Mouse (Mus musculus): ENCODE measurements around the gene Chek2.
A peak's percentile ranks its signal among the peaks of the same experiment; 100 is the strongest.
"Not testable (repeated sequence)": the region's sequence is repeated elsewhere in the genome, so short reads cannot be mapped to it uniquely, and the experiment has no call there.

Gene Chek2

DNA sequence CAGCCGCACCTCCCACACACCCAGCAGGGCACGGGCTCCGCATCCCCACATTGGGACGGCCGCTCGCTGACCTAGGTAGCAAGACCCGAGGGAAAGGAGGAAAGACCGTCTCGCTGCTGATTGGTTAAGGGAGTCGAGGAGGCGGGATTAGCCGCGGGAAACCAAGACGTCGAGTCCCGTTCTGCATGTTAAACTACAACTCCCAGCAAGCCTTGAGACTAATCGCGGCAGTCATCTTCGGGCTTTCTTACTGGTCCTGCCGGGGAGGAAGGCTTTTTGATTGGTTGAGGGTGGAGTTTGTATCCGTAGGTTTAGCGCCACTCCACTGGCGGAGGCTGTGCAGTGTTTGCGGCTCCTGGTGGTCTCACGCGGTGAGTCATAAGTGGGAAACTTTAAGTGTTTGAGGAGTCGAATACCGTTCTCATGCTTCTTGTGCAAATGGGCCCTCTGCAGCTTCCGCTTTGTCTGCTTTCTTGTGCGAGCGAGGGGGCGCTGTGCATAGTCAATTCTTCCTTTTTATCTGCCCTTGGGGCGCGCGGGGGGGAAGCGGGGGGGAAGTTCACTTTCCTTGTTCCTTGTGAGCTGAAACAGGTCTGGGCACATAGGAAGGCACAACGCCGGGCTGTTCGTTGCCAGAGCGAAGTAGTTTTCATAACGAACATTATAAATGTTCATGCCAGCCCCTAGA, at the start of gene Chek2, which contains the start of gene Hscb:
Gene Chek2 (plus strand): TSS at position 302 of the 688 bp plus-strand sequence.
Gene Hscb (minus strand): TSS at position 100 of the 688 bp plus-strand sequence.
- peak; percentile 95 for DNase-seq (ENCODE audit: low read depth, low spot score)

DNA sequence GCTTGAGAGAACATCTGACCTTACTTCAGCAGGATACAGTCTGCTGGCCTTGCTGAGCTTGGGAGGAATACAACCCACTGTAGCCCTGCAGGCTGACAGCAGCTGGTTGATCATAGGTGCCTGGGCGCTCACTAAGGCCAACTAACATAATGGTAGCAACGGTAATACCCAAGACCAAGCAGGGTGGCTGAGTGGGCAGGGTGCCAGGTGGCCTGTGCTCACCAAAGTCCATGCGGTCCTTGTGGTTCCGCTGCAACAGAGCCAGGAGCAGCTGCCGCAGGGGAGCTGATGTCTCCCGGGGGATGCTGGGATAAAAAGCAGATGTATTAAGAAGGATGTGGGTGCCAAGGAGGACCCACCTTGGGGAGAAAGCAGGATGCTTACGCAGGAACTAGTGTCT, 45.4 kb upstream of the Chek2 start:
- no peak for DNase-seq (ENCODE audit: low read depth, low spot score)

GRCm38 (mm10) chr5:110797696-110798095, 42.1 kb upstream of the Chek2 start:
- DNase-seq (ENCODE audit: low read depth, low spot score), result no peak

GRCm38 (mm10) chr5:110801036-110801624, 38.6 kb upstream of the Chek2 start:
- DNase-seq (ENCODE audit: low read depth, low spot score), result no peak

- no peak for DNase-seq (ENCODE audit: low read depth, low spot score)
These were observed 37.6 kb upstream of the Chek2 start for GRCm38 (mm10) chr5:110802186-110802585.

DNA sequence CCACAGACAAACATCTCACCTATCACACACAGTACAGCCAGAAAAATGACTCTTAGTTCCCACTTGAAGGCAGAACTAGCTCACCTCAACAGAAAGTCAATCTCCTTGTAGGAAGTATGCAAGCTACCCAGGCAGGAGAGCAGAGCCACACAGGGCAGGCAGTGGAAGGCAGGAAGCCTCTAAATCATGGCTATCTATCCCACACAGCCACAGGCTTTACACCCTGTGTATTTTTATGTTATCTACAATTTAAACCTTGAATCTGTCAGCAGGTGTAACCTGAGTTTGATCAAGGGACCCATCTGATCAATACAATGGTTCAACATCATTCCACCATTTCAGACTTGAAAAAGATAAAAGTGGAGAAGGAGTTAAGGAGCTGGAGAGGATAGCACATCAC, 37.0 kb upstream of the Chek2 start:
- DNase-seq (ENCODE audit: low read depth, low spot score), result no peak

- DNase-seq (ENCODE audit: low read depth, low spot score), result no peak
These were observed 35.6 kb upstream of the Chek2 start for GRCm38 (mm10) chr5:110804012-110804743.

- no peak for DNase-seq (ENCODE audit: low read depth, low spot score)
These were observed 33.6 kb upstream of the Chek2 start for GRCm38 (mm10) chr5:110806154-110806553.

- no peak for DNase-seq (ENCODE audit: low read depth, low spot score)
These were observed 33.1 kb upstream of the Chek2 start for GRCm38 (mm10) chr5:110806676-110807075.

GRCm38 (mm10) chr5:110807453-110807852, 32.3 kb upstream of the Chek2 start:
- DNase-seq (ENCODE audit: low read depth, low spot score), result no peak

- peak; percentile 54 for DNase-seq (ENCODE audit: low read depth, low spot score)
These were observed 31.6 kb upstream of the Chek2 start for GRCm38 (mm10) chr5:110808061-110808631.

GRCm38 (mm10) chr5:110808821-110809666, 30.7 kb upstream of the Chek2 start:
- no peak for DNase-seq (ENCODE audit: low read depth, low spot score)

- peak; percentile 97 for DNase-seq (ENCODE audit: low read depth, low spot score)
These were observed 30.0 kb upstream of the Chek2 start, which contains the start of gene Ulk1 for GRCm38 (mm10) chr5:110809667-110810325. Gene Ulk1, minus strand, starts transcription at chr5:110810097.

DNA sequence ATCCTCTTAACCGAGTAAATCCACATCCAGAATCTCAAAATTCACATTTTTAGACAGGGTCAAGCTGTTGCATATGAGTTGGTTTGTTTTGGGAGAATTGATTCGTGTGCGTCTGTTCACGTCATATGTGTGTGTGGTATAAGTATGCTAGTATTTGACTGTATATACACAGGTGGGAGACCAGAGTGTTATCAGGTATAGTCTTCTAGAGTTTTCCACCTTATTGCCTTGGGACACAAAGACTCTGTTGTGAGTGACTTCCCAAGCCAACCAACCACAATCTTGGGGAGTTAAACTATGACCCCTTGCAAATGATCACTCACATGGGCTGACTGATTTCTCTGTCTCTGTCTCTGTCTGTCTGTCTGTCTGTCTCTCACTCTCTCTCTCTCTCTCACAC, 15.4 kb upstream of the Chek2 start:
- no peak for DNase-seq (ENCODE audit: low read depth, low spot score)

DNA sequence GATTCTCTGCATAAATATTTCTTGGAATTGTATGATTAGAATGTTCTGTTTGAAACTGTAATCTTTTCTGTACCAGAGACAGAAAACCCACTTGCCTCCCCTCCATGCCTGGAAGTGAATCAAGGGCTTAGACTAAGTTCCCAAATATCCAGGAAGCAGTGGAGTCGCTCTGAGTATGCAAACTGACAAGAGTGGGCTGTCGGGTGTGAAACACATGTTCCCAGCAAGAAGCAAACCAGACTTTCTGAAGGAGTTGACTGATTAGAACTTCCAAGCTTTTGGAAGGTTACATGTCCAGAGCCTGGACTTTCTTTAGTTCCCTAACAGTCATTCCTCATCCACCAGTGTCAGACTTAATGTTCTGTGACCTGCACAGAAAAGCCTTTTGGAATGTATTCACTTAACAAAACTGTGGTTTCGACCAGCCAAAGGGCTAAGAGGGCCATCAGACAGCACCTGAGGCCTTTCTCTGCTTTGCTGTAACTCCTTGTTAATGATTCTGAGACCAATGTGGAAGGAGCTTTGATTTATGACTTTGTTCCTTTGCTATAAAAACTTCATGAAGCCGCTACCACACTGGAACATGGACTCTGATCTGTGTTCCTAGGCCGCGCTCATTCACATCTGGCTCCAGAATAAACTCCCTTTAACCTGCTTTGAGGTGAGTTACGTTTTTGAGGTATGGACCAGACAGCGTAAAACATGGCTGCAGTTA, 12.8 kb upstream of the Chek2 start:
- no peak for DNase-seq (ENCODE audit: low read depth, low spot score)

DNA sequence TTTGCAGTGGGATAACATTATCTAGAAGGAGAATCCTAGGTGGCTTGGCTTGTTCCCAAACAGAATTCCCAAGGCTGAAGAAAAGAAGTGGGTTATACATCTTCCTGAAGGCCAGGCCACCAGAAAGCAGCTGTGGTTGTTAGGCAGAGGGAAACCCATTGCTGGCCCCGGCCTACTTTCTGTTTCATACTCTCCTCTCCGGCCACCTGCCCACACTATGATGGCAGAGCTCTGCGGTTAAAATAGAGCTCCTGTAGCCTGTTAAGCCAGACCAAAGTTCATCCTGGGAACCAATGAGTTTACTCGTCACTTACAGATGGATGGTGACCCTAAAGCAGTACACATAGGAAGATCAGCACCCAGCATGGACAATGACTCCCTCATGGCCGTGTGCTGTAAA, 12.2 kb upstream of the Chek2 start:
- DNase-seq (ENCODE audit: low read depth, low spot score), result no peak

DNA sequence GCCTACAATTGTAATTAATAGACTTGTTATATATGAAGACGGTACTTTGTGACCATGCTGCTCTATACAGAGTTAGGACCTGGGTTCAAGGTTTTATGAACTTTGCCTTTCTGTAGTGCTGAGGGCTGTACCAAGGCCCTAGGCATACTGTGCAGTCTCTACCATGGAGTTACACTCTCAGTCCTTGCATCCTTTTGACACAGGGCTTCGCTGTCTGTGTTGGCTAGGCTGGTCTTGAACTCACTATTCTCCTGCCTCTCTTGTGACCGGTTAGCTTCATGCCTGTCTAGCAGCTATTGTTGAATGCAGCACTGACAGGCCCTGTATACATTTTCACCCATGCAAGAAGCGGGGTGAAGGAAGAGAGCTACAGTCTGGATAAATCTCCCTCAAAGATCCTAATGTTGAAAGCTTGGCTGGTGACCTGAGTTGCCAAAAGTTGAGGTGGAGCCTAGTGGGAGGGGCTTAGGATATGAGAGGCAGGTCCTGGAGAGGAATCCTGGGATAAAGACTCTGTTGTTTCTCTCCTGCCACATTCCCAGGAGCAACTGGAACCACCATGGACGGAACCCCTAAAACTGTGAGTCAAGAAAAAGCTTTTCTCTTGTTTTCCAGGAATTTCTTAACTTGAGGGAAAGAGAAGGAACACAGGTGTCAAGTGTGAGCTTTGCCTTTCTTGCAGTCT, 8.6 kb upstream of the Chek2 start:
- no peak for DNase-seq (ENCODE audit: low read depth, low spot score)

DNA sequence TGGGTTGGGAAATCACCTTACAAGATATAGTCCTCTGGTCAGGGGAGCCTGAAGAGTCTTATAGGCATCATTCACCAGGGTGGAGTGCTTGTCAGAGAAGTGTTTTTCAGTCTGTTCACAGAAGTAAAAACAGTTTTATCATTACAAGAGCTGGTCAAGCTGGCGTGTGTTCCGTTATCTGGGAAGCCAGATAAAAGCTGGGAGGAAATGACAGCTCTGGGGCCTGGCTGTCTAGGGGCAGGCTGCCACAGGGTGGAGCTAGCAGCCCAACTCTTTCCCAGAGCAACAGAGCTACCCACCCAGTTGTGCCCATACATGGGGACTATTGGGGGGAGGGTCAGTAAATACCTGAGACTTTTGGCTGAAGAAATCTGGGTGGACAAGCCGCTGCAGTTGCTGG, 3.8 kb upstream of the Chek2 start:
- no peak for DNase-seq (ENCODE audit: low read depth, low spot score)

GRCm38 (mm10) chr5:110838016-110838415, 1.8 kb upstream of the Chek2 start:
- DNase-seq (ENCODE audit: low read depth, low spot score), result not testable (repeated sequence)
